In genomic region chr5:151232576-151233299, GRCm38 (mm10) we compare ENCODE assay signal across 8 mouse cellular contexts. TPM values are rescaled to one million over a fixed set of nuclear protein-coding genes. Genes with fewer than 3 reads are reported as not detected.
DNase-seq lines count a peak whose midpoint lies in the region; TF ChIP-seq lines count a peak whose summit lies in the region.

No protein-coding gene starts in this region.

- WGBS in hindbrain, embryonic 10.5 days = 25% methylated on average over 13 of the region's 13 CpGs
- WGBS in midbrain, embryonic 10.5 days = 23% methylated on average over 9 of the region's 13 CpGs

- H3K36me3 ChIP-seq in ES-E14 (ENCODE audit: control insufficient read depth, insufficient read depth, low read length, poor library complexity, severe bottlenecking) = no peaks in the 10 kb centered on the region
- H3K36me3 ChIP-seq in hindbrain, embryonic 10.5 days = no peaks in the 10 kb centered on the region
- H3K36me3 ChIP-seq in midbrain, embryonic 10.5 days = no peaks in the 10 kb centered on the region

- H3K27me3 ChIP-seq in hindbrain, embryonic 10.5 days (ENCODE audit: insufficient read depth, poor library complexity, severe bottlenecking) = peaks cover 38% of the 10 kb centered on the region
- H3K27me3 ChIP-seq in midbrain, embryonic 10.5 days (ENCODE audit: low read depth, poor library complexity, severe bottlenecking) = peaks cover 41% of the 10 kb centered on the region

- in situ Hi-C loops in ES-E14 (cut with MboI; ENCODE audit: low sequenced_read_pairs in 2 of 2, unreplicated experiment in 2 of 2) = no loop called here

- H3K9me3 ChIP-seq in ES-E14 (ENCODE audit: control insufficient read depth, insufficient read depth, low read depth, low read length) = no peaks in the 10 kb centered on the region
- H3K9me3 ChIP-seq in hindbrain, embryonic 10.5 days = no peaks in the 10 kb centered on the region
- no peaks in the 10 kb centered on the region for H3K9me3 ChIP-seq in midbrain, embryonic 10.5 days (replicated peaks)

- H3K9ac ChIP-seq in ES-E14 (ENCODE audit: insufficient read depth, low read depth, low read length, poor library complexity, severe bottlenecking) = no peak overlapping the region

- H3K4me1 ChIP-seq in ES-E14 (ENCODE audit: control insufficient read depth in 2 of 2, insufficient read depth in 2 of 2, low read length in 2 of 2, poor library complexity in 1 of 2) = peaks cover 0 to 3% of the 10 kb centered on the region in 2 experiments; a peak in 1 of 4 replicates
- H3K4me1 ChIP-seq in hindbrain, embryonic 10.5 days (replicated peaks) = peaks cover 16% of the 10 kb centered on the region
- peaks cover 15% of the 10 kb centered on the region for H3K4me1 ChIP-seq in midbrain, embryonic 10.5 days

- peak overlapping the region; percentile 57 to 70; a peak in 2 of 4 replicates for H3K4me3 ChIP-seq in ES-E14 (ENCODE audit: insufficient read depth in 1 of 2, low read depth in 1 of 2, low read length in 2 of 2, poor library complexity in 1 of 2, severe bottlenecking in 1 of 2)
- peak overlapping the region; percentile 59 for H3K4me3 ChIP-seq in hindbrain, embryonic 10.5 days
- peak overlapping the region; percentile 61 for H3K4me3 ChIP-seq in midbrain, embryonic 10.5 days

- DNase-seq in heart, adult 11 months = peak; percentile 85
- no peak for DNase-seq in heart, adult 8-10 months (ENCODE audit: low spot score)
- DNase-seq in ES-E14 (ENCODE audit: low read depth, low spot score) = no peak
- DNase-seq in hindbrain, embryonic 10.5 days (ENCODE audit: low spot score) = no peak
- DNase-seq in midbrain, embryonic 10.5 days (ENCODE audit: low spot score) = no peak
- no peak for DNase-seq in c-Kit-positive CD71-positive TER-119-positive erythroid progenitor cells, embryonic 14.5 days (ENCODE audit: low spot score)
- no peak for DNase-seq in left cerebral cortex, postnatal 14 days (ENCODE audit: low spot score in 2 of 2)
- DNase-seq in embryo, embryonic 9.5 days (ENCODE audit: extremely low spot score) = no peak

- no peak overlapping the region for H3K27ac ChIP-seq in ES-E14 (ENCODE audit: insufficient read depth, low read depth, low read length, poor library complexity, severe bottlenecking)
- H3K27ac ChIP-seq in hindbrain, embryonic 10.5 days = no peak overlapping the region; the same call in 1 of the 2 replicates
- no peak overlapping the region for H3K27ac ChIP-seq in midbrain, embryonic 10.5 days (replicated peaks)

- intact Hi-C loops in left cerebral cortex, postnatal 14 days (cut with DNase I) = loop anchor here (10.0 kb wide), 1 partner anchor 132 kb away; no protein-coding TSS in a partner anchor

TF ChIP-seq in ES-E14, 5 proteins besides CTCF, POLR2A, EP300 and RAD21:
- TF ChIP-seq ZC3H11A (IDR thresholded peaks at IDR 0.05; ENCODE audit: borderline replicate concordance, low read depth, low read length) (no peak), HCFC1 (IDR thresholded peaks at IDR 0.05; ENCODE audit: borderline replicate concordance, insufficient read depth, low read length) (no peak), MAFK (IDR thresholded peaks at IDR 0.05; ENCODE audit: insufficient read depth, low read depth, low read length) (no peak), CHD2 (IDR thresholded peaks at IDR 0.05; ENCODE audit: low read depth, low read length) (no peak), ZNF384 (IDR thresholded peaks at IDR 0.05; ENCODE audit: low read depth, low read length) (no peak)

RNA-seq across cellular contexts. Expression of gene Stard13, which starts 0.9 kb away (rescaled TPM):
- 10 to 100 TPM; 24.3 to 29.4 (median 27.4) TPM for total RNA-seq in heart, adult 8-10 months (2022)
- 6.7 and 6.8 TPM in 2 replicates for total RNA-seq in ES-E14 (2012; rRNA removed)
- 3.4 and 5.0 TPM in 2 replicates for polyA plus RNA-seq in hindbrain, embryonic 10.5 days (2016; fragmentation: Nextera tagmentation; extraction: Ambion mirVana)
- polyA plus RNA-seq in midbrain, embryonic 10.5 days (2016; fragmentation: Nextera tagmentation; extraction: Ambion mirVana) = 2.2 and 2.9 TPM in 2 replicates
- 10 to 100 TPM; 10.7 to 11.7 TPM for total RNA-seq in left cerebral cortex, postnatal 14 days (2021)
